Mouse (Mus musculus) brain, embryonic 14.5 days (tissue): ENCODE results near the gene Thap3.

Experiments
- CTCF ChIP-seq: fragments of 200-500 bp; IDR thresholded peaks from 2 replicates; pipeline ENCODE4 v1.5.1; 2012; ENCODE audit warnings: inconsistent platforms, mild to moderate bottlenecking, moderate library complexity, borderline replicate concordance; ENCODE audit not compliant: insufficient read depth, insufficient read length; ENCODE audit errors: extremely low read depth
- POLR2A ChIP-seq: fragments of 200-500 bp; IDR thresholded peaks from 2 replicates; pipeline ENCODE4 v1.6.1; 2012; ENCODE audit warnings: mild to moderate bottlenecking, inconsistent platforms, borderline replicate concordance; ENCODE audit not compliant: poor library complexity, insufficient read depth, insufficient read length, severe bottlenecking; ENCODE audit errors: extremely low read depth

GRCm38 (mm10) chr4:151986650-151987049, 2.1 kb downstream of the Thap3 start:
- TF ChIP-seq CTCF = no peak
- no peak for TF ChIP-seq POLR2A
